In genomic region chr10:97313407-97313901, GRCm38 (mm10) we compare ENCODE assay signal across 8 mouse cellular contexts.
DNase-seq lines count a peak whose midpoint lies in the region; ATAC-seq and TF ChIP-seq lines count a peak whose summit lies in the region.

No protein-coding gene starts in this region.

- TF ChIP-seq POLR2A in brain, embryonic 14.5 days (IDR thresholded peaks at IDR 0.05; ENCODE audit: borderline replicate concordance, extremely low read depth, insufficient read depth, insufficient read length, poor library complexity, severe bottlenecking), result peak; percentile 29; the same call in 1 of the 2 replicates

- no peaks in the 10 kb centered on the region for H3K27me3 ChIP-seq in erythroblast, embryonic 14.5 days (ENCODE audit: control insufficient read depth)
- H3K27me3 ChIP-seq in heart, embryonic 11.5 days (ENCODE audit: control insufficient read depth, insufficient read depth, low read length), result no peaks in the 10 kb centered on the region
- no peaks in the 10 kb centered on the region for H3K27me3 ChIP-seq in kidney, embryonic 15.5 days
- no peaks in the 10 kb centered on the region for H3K27me3 ChIP-seq in limb, embryonic 15.5 days
- no peaks in the 10 kb centered on the region for H3K27me3 ChIP-seq in midbrain, postnatal 0 days (ENCODE audit: insufficient read depth, low read length)

- no peak for TF ChIP-seq CTCF in brain, embryonic 14.5 days (IDR thresholded peaks at IDR 0.05; ENCODE audit: borderline replicate concordance, extremely low read depth, insufficient read depth, insufficient read length)
- TF ChIP-seq CTCF in midbrain, postnatal 0 days (IDR thresholded peaks at IDR 0.05), result no peak

- ATAC-seq in heart, embryonic 11.5 days (replicated peaks; ENCODE audit: insufficient number of reproducible peaks, low FRiP score, low TSS enrichment), result peak; percentile 89
- peak; percentile 98 for ATAC-seq in kidney, embryonic 15.5 days (replicated peaks; ENCODE audit: low FRiP score)
- peak; percentile 87 for ATAC-seq in limb, embryonic 15.5 days (ENCODE audit: insufficient number of reproducible peaks, low FRiP score, low TSS enrichment, low read depth)
- peak; percentile 97 for ATAC-seq in midbrain, postnatal 0 days (ENCODE audit: low FRiP score)

- H3K36me3 ChIP-seq in erythroblast, embryonic 14.5 days (ENCODE audit: control insufficient read depth), result no peaks in the 10 kb centered on the region
- H3K36me3 ChIP-seq in heart, embryonic 11.5 days (ENCODE audit: control insufficient read depth, insufficient read depth, low read length), result no peaks in the 10 kb centered on the region
- H3K36me3 ChIP-seq in kidney, embryonic 15.5 days, result no peaks in the 10 kb centered on the region
- no peaks in the 10 kb centered on the region for H3K36me3 ChIP-seq in limb, embryonic 15.5 days
- H3K36me3 ChIP-seq in midbrain, postnatal 0 days (ENCODE audit: insufficient read depth, low read length), result no peaks in the 10 kb centered on the region

- DNase-seq in A20 (ENCODE audit: low read depth, low spot score), result peak; percentile 93
- DNase-seq in brain, embryonic 14.5 days (ENCODE audit: low read depth), result peak; percentile 99
- peak; percentile 98 for DNase-seq in midbrain, postnatal 0 days (ENCODE audit: low spot score)
- DNase-seq in spleen, postnatal 10 days (ENCODE audit: low spot score in 2 of 2), result peak; percentile 49 to 71

- peak overlapping the region; percentile 48 for H3K4me3 ChIP-seq in erythroblast, embryonic 14.5 days (replicated peaks)
- peak overlapping the region; percentile 50 for H3K4me3 ChIP-seq in heart, embryonic 11.5 days (ENCODE audit: low read depth, low read length)
- peak overlapping the region; percentile 56 for H3K4me3 ChIP-seq in kidney, embryonic 15.5 days (replicated peaks)
- H3K4me3 ChIP-seq in limb, embryonic 15.5 days, result peak overlapping the region; percentile 48
- peak overlapping the region; percentile 39 for H3K4me3 ChIP-seq in midbrain, postnatal 0 days (ENCODE audit: low read depth, low read length)

- peak overlapping the region; percentile 66 for H3K4me2 ChIP-seq in heart, embryonic 11.5 days
- peak overlapping the region; percentile 74 for H3K4me2 ChIP-seq in kidney, embryonic 15.5 days
- H3K4me2 ChIP-seq in limb, embryonic 15.5 days, result peak overlapping the region; percentile 60
- H3K4me2 ChIP-seq in midbrain, postnatal 0 days (ENCODE audit: low read depth, low read length, poor library complexity, severe bottlenecking), result peak overlapping the region; percentile 67

- H3K27ac ChIP-seq in heart, embryonic 11.5 days (ENCODE audit: low read depth, low read length), result peak overlapping the region; percentile 78
- peak overlapping the region; percentile 97 for H3K27ac ChIP-seq in kidney, embryonic 15.5 days
- peak overlapping the region; percentile 98 for H3K27ac ChIP-seq in limb, embryonic 15.5 days
- H3K27ac ChIP-seq in midbrain, postnatal 0 days (ENCODE audit: low read depth, low read length), result peak overlapping the region; percentile 92

- H3K9me3 ChIP-seq in erythroblast, embryonic 14.5 days (ENCODE audit: control insufficient read depth, low read length), result no peaks in the 10 kb centered on the region
- no peaks in the 10 kb centered on the region for H3K9me3 ChIP-seq in heart, embryonic 11.5 days (replicated peaks; ENCODE audit: control insufficient read depth, low read length)
- H3K9me3 ChIP-seq in kidney, embryonic 15.5 days (replicated peaks), result no peaks in the 10 kb centered on the region
- no peaks in the 10 kb centered on the region for H3K9me3 ChIP-seq in limb, embryonic 15.5 days
- H3K9me3 ChIP-seq in midbrain, postnatal 0 days (ENCODE audit: low read length), result no peaks in the 10 kb centered on the region

- H3K9ac ChIP-seq in heart, embryonic 11.5 days (ENCODE audit: low read depth, low read length), result peak overlapping the region; percentile 72
- peak overlapping the region; percentile 58 for H3K9ac ChIP-seq in kidney, embryonic 15.5 days
- H3K9ac ChIP-seq in limb, embryonic 15.5 days, result peak overlapping the region; percentile 42
- peak overlapping the region; percentile 63 for H3K9ac ChIP-seq in midbrain, postnatal 0 days (replicated peaks; ENCODE audit: low read length, poor library complexity, severe bottlenecking)

- peaks cover 5% of the 10 kb centered on the region for H3K4me1 ChIP-seq in erythroblast, embryonic 14.5 days (ENCODE audit: control insufficient read depth)
- H3K4me1 ChIP-seq in heart, embryonic 11.5 days (ENCODE audit: control insufficient read depth, insufficient read depth, low read length), result no peaks in the 10 kb centered on the region
- 0 out of 2 replicates have a peak, but pooled peaks cover 7% of the 10 kb centered on the region for H3K4me1 ChIP-seq in kidney, embryonic 15.5 days
- peaks cover 8% of the 10 kb centered on the region; the same call in 1 of the 2 replicates for H3K4me1 ChIP-seq in limb, embryonic 15.5 days
- no peaks in the 10 kb centered on the region for H3K4me1 ChIP-seq in midbrain, postnatal 0 days (ENCODE audit: insufficient read depth, low read length)

- WGBS in heart, embryonic 11.5 days (ENCODE audit: insufficient replicate concordance), result under 1% methylated on average over 13 of the region's 13 CpGs
- WGBS in kidney, embryonic 15.5 days, result under 1% methylated on average over 13 of the region's 13 CpGs
- 1% methylated on average over 13 of the region's 13 CpGs for WGBS in limb, embryonic 15.5 days
- WGBS in midbrain, postnatal 0 days, result under 1% methylated on average over 13 of the region's 13 CpGs

Comparison
In these comparisons a context has a peak if more than half of its experiments do, and no peak if none do; other contexts are left out.
1. Peak in every context shown above with its lines: DNase-seq, ATAC-seq, H3K4me3 ChIP-seq and H3K27ac ChIP-seq.